Mouse (Mus musculus): ENCODE measurements around the gene Cfap54.

Gene Cfap54

DNA sequence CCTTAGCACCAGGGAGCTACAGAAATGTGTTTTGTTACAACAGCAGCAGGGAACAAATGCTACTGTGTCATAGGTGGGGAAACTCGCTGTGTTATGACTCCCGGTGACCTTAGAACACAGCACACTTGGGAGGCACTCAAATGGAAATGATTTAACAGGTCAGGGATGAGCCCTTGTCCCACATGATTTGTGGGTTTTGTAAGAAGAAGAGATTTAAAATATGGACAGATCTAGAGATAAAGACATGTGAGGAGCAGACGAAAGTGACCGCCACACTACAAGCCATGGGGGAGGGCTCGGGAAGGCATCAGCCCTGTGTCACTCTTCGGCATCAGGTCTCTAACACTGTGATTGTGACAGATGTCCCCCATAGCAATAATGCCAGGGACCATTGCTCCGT is 144.3 kb downstream of the Cfap54 start:
- DNase-seq (ENCODE audit: low spot score) = no peak

DNA sequence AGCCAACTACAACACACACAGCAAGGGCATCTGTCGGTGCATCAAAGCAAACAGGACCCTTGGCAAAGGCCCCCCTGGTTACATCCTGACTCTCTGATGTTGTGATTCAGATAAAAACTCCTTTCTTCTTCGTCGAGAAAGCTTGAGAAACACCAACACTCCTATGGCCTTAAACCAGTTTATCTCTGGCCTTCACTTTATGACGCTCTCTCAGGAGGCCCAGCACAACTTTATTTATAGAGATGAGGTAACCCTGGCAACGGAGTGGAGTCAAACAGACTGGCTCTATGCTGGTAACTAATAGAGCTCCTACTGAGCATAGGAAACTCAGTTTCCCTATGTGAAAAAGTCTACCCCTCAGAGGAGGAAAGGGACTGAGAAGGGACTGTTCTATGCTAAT is 146.9 kb downstream of the Cfap54 start:
- no peak for DNase-seq (ENCODE audit: low spot score)

GRCm38 (mm10) chr10:92933616-92934015 is 147.8 kb downstream of the Cfap54 start:
- DNase-seq (ENCODE audit: low spot score) = no peak

DNA sequence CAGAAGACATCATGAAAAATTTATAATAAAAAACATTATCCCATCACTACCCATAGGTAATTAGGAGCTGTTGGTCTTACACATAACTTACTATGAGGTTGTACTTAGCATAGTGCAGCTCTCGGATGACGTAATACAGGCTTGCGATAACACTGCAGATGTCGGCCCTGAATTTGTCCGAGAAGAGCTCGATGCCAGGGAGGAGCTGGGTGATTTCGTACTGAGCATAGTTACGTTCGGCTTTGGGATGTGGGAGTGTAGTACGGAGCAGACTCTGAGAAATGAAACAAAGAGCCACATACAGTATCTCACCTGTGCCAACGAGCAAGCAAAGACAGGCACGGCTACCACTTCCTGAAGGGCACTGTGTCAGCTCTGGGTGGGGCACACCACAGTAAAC is 149.0 kb downstream of the Cfap54 start:
- no peak for DNase-seq (ENCODE audit: low spot score)

GRCm38 (mm10) chr10:92930036-92930435 is 151.4 kb downstream of the Cfap54 start:
- no peak for DNase-seq (ENCODE audit: low spot score)

GRCm38 (mm10) chr10:92928256-92928655 is 153.2 kb downstream of the Cfap54 start:
- no peak for DNase-seq (ENCODE audit: low spot score)

DNA sequence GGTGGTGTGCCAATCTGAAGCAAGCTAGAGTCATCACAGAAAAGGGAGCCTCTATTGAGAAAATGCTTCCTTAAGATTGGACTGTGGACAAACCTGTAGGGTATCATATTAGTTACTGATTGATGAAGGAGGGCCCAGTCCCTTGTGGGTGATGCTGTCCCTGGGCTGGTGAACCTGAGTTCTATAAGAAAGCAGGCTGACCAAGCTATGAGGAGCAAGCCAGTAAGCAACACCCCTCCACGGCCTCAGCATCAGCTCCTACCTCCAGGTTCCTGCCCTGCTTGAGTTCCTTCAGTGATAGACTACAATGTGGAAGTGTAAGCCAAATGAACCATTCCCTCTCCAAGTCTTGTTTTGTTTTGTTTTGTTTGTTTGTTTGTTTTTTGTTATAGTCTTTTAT is 162.9 kb downstream of the Cfap54 start:
- no peak for DNase-seq (ENCODE audit: low spot score)

- DNase-seq (ENCODE audit: low spot score) = no peak
Observed at GRCm38 (mm10) chr10:92907246-92907645, 174.2 kb downstream of the Cfap54 start.

- DNase-seq (ENCODE audit: low spot score) = no peak
Observed at GRCm38 (mm10) chr10:92888466-92888865, 193.0 kb downstream of the Cfap54 start.

DNA sequence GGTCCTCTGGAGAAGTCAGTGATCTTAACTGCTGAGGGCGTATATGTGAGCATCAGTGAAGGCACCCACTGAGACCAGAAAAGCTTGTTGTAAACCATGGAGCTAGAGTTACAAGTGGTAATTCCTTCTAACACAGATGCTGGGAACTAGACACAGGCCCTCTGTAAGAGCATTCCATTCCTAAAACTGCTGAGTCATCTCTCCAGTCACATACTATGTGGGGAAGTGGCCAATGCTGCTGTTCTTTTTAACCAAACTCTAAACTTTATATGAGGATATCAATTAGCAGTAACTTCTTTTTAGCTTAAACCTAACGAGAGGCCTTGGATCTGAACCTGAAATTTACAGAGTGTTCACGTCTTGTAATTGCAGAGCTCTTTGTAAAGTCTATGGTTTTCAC is 203.4 kb downstream of the Cfap54 start:
- DNase-seq (ENCODE audit: low spot score) = no peak

DNA sequence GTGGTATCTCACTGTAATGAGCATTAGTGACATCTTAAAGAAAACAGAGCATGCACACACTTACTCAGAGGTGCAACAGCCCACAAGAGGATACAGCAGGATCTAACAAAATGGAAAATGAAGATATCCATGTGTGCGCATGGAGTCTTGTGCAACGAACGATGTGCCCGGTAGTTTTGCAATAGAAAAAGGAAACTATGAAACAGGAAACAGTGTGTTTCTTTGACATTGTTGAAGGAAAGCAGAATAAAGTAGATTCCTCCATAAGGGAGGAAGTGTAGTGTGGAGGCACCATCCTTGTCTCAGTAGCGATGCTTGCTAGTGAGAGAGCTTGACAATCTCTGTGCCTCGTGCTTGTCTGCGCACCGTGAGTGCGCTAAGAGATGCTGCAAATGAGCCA is 240.4 kb downstream of the Cfap54 start:
- no peak for DNase-seq (ENCODE audit: low spot score)

- DNase-seq (ENCODE audit: low spot score) = no peak
Observed at GRCm38 (mm10) chr10:92837572-92837971, 243.8 kb downstream of the Cfap54 start.

DNA sequence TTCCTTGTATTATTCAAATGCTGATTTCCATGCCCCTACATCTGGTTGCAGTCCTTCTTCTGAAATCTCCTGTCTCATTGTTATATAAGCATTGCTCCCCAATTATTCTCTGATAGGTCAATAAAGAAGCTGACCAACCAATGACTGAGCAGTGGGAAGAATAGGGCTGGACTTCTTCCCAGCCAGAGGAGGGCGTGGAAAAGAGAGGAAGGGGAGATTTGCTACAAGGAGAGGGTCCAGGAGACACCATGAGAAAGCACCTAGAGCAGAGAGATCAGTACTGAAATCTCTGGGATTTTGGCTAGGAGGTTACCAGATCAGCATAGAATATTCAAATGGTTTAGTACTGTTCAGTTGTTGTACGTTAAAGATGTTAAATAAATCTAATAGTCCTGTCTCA is 244.4 kb downstream of the Cfap54 start:
- DNase-seq (ENCODE audit: low spot score) = no peak

DNA sequence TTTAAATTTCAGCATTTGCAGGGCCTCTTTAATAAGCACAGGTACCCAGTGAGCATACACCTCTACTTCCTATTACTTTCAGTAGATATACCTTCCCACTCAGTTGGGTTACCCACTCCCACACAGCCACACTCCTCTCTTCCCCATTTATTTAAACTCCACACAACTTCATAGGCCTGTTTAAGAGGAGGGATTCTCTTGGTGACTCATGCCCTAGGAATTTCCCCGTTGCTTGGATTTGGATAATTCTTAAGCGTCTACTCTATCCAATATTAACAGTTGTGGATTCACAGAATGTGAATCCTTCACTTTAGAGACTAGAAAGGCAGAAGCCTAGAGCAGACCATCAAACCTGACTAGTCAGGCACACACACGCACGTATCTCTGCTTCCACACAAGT is 259.9 kb downstream of the Cfap54 start:
- DNase-seq (ENCODE audit: low spot score) = no peak

DNA sequence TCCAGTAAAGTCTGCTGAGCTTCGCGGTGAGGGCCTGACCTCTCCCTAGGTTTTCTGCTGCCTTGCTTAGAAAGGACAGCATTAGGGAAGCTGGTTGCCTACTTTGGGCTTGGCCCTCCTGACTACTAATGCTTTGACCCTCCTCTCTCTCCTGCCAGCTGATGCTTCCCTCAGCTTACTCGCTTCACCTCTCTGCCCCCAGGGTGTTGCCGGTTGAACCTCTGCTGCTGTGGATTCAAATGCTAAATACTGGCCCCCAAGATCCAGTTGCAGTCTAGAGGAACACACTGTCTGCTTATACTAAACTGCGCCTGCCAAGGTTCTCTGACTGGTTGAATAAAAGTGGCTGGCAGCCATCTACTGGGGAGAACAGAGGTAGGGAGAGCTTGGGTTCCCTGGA is 263.2 kb downstream of the Cfap54 start:
- no peak for DNase-seq (ENCODE audit: low spot score)

GRCm38 (mm10) chr10:92816903-92817302 is 264.5 kb downstream of the Cfap54 start:
- DNase-seq (ENCODE audit: low spot score) = no peak

GRCm38 (mm10) chr10:92810894-92811293 is 270.5 kb downstream of the Cfap54 start:
- no peak for DNase-seq (ENCODE audit: low spot score)

DNA sequence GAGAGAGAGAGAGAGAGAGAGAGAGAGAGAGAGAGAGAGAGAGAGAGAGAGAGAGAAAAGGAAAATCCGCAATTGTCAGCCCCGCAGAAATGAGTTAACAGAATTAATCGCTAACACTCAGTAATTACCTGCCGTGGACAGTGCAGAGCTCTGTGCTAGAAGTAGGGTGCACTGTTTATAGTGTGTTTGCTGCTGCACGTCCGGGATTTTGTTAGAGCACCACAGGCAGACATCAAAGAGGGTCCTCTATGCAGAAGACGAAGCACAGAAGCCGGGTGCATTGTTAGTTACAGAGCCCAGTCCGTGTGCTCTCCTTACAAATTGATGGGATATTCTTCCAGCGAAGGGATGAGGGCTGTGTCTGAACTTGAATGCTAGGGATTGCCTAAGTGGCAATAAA is 289.5 kb downstream of the Cfap54 start:
- DNase-seq (ENCODE audit: low spot score) = no peak

GRCm38 (mm10) chr10:92791531-92791900 is 289.9 kb downstream of the Cfap54 start:
- DNase-seq (ENCODE audit: low spot score) = no peak

- DNase-seq (ENCODE audit: low spot score) = no peak
Observed at GRCm38 (mm10) chr10:92790893-92791530, 290.4 kb downstream of the Cfap54 start.

DNA sequence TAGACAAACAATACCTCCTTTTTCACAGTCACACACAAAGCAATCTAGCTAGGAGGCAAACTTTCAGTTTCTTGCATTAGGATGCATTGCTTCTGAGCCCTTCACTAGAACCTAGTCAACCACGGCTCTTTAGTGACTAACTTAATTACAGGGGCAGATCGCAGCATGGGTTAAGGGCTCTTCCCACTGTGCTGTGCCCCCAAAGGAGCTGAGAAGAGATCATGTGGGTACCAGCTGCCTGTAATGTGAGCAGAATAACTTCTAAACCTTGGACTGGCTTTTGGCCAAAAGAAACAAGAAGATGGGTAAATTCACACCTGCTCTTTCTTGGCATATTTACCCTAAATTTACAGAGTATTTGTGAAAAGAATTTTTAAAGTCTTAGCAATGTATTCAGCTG is 291.2 kb downstream of the Cfap54 start:
- no peak for DNase-seq (ENCODE audit: low spot score)

- DNase-seq (ENCODE audit: low spot score) = no peak
Observed at GRCm38 (mm10) chr10:92788410-92789096, 292.9 kb downstream of the Cfap54 start.

- no peak for DNase-seq (ENCODE audit: low spot score)
Observed at GRCm38 (mm10) chr10:92782691-92783090, 298.7 kb downstream of the Cfap54 start.

DNA sequence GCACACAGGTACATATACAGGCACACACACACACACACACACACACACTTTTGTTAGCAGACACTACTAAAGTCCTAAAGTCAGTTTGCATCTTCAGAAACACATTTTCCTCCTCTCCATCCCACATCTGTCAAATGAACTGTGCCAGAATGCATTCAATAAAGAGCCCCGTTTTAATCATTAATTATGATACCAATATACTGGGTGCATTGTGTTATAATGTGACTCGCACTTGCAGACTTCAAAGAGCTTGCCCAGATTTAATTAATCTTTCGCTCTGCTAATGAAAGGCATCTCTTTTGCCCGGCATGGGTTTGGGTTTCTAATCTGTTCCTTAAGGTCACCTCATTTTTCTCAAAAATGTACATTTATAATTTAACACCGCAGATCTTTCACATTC is 327.1 kb downstream of the Cfap54 start:
- DNase-seq (ENCODE audit: low spot score) = no peak

Data from c-Kit-positive CD71-positive TER-119-positive erythroid progenitor cells, embryonic 14.5 days (primary cell).